Mouse (Mus musculus): ENCODE measurements around the gene Prelid3b. TPM values are rescaled to one million over a fixed set of nuclear protein-coding genes. Genes with fewer than 3 reads are reported as not detected.

The Prelid3b gene
- 116 and 117 TPM in 2 replicates for polyA plus RNA-seq (2015; fragmentation: Nextera tagmentation; extraction: Ambion mirVana)

GRCm38 (mm10) chr2:174472818-174473549, at the start of gene Prelid3b:
TSS of gene Prelid3b (minus strand) at chr2:174473081.
- Histone ChIP-seq H3K4me2 (ENCODE audit: low read depth, low read length) (peak within 1 kb of the TSS; percentile 87), H3K4me3 (ENCODE audit: low read length) (peak within 1 kb of the TSS; percentile 88), H3K9ac (ENCODE audit: low read length) (peak within 1 kb of the TSS; percentile 92), H3K36me3 (ENCODE audit: control insufficient read depth, insufficient read depth, low read length) (peaks cover 10% of the 10 kb centered on the region), H3K27me3 (ENCODE audit: control insufficient read depth, insufficient read depth, low read depth, low read length) (no peaks in the 10 kb centered on the region), H3K4me1 (replicated peaks; ENCODE audit: control insufficient read depth, insufficient read depth, low read length) (peaks cover 18% of the 10 kb centered on the region), H3K9me3 (ENCODE audit: control insufficient read depth, low read length) (no peaks in the 10 kb centered on the region), H3K27ac (ENCODE audit: low read length) (peak within 1 kb of the TSS; percentile 81)
- peak; percentile 99 for ATAC-seq (ENCODE audit: low read depth)
- WGBS, result under 1% methylated on average over 53 of the region's 53 CpGs

- no peaks in the 10 kb centered on the region for H3K4me1 ChIP-seq (replicated peaks; ENCODE audit: control insufficient read depth, insufficient read depth, low read length)
- no peak for ATAC-seq (ENCODE audit: low read depth)
- H3K36me3 ChIP-seq (ENCODE audit: control insufficient read depth, insufficient read depth, low read length), result no peaks in the 10 kb centered on the region
- H3K4me2 ChIP-seq (ENCODE audit: low read depth, low read length), result no peak overlapping the region
- H3K4me3 ChIP-seq (ENCODE audit: low read length), result no peak overlapping the region
- no peaks in the 10 kb centered on the region for H3K9me3 ChIP-seq (ENCODE audit: control insufficient read depth, low read length)
- H3K27ac ChIP-seq (ENCODE audit: low read length), result no peak overlapping the region
- H3K9ac ChIP-seq (ENCODE audit: low read length), result no peak overlapping the region
- WGBS, result 68% methylated on average over 3 of the region's 3 CpGs
- H3K27me3 ChIP-seq (ENCODE audit: control insufficient read depth, insufficient read depth, low read depth, low read length), result no peaks in the 10 kb centered on the region
Measured at GRCm38 (mm10) chr2:174522134-174522533, 49.3 kb upstream of the Prelid3b start.

GRCm38 (mm10) chr2:174517141-174518079, 44.5 kb upstream of the Prelid3b start:
- Histone ChIP-seq H3K9me3 (ENCODE audit: control insufficient read depth, low read length) (no peaks in the 10 kb centered on the region), H3K27ac (ENCODE audit: low read length) (no peak overlapping the region), H3K4me3 (ENCODE audit: low read length) (no peak overlapping the region), H3K4me1 (replicated peaks; ENCODE audit: control insufficient read depth, insufficient read depth, low read length) (no peaks in the 10 kb centered on the region), H3K9ac (ENCODE audit: low read length) (no peak overlapping the region), H3K27me3 (ENCODE audit: control insufficient read depth, insufficient read depth, low read depth, low read length) (no peaks in the 10 kb centered on the region), H3K36me3 (ENCODE audit: control insufficient read depth, insufficient read depth, low read length) (no peaks in the 10 kb centered on the region), H3K4me2 (ENCODE audit: low read depth, low read length) (no peak overlapping the region)
- no peak; the same call in 1 of the 2 replicates for ATAC-seq (ENCODE audit: low read depth)
- 61% methylated on average over 8 of the region's 8 CpGs for WGBS

GRCm38 (mm10) chr2:174514887-174515286, 42.0 kb upstream of the Prelid3b start:
- no peak overlapping the region for H3K4me2 ChIP-seq (ENCODE audit: low read depth, low read length)
- H3K4me1 ChIP-seq (replicated peaks; ENCODE audit: control insufficient read depth, insufficient read depth, low read length), result no peaks in the 10 kb centered on the region
- no peak overlapping the region for H3K4me3 ChIP-seq (ENCODE audit: low read length)
- H3K27ac ChIP-seq (ENCODE audit: low read length), result no peak overlapping the region
- ATAC-seq (ENCODE audit: low read depth), result no peak
- 69% methylated on average over 4 of the region's 4 CpGs for WGBS
- H3K36me3 ChIP-seq (ENCODE audit: control insufficient read depth, insufficient read depth, low read length), result no peaks in the 10 kb centered on the region
- no peak overlapping the region for H3K9ac ChIP-seq (ENCODE audit: low read length)
- no peaks in the 10 kb centered on the region for H3K27me3 ChIP-seq (ENCODE audit: control insufficient read depth, insufficient read depth, low read depth, low read length)
- no peaks in the 10 kb centered on the region for H3K9me3 ChIP-seq (ENCODE audit: control insufficient read depth, low read length)

- peak; percentile 95 for ATAC-seq (ENCODE audit: low read depth)
- no peak overlapping the region for H3K4me3 ChIP-seq (ENCODE audit: low read length)
- no peaks in the 10 kb centered on the region for H3K27me3 ChIP-seq (ENCODE audit: control insufficient read depth, insufficient read depth, low read depth, low read length)
- H3K9me3 ChIP-seq (ENCODE audit: control insufficient read depth, low read length), result no peaks in the 10 kb centered on the region
- H3K4me2 ChIP-seq (ENCODE audit: low read depth, low read length), result no peak overlapping the region
- 59% methylated on average over 5 of the region's 5 CpGs for WGBS
- H3K27ac ChIP-seq (ENCODE audit: low read length), result peak overlapping the region; percentile 80
- no peaks in the 10 kb centered on the region for H3K4me1 ChIP-seq (replicated peaks; ENCODE audit: control insufficient read depth, insufficient read depth, low read length)
- no peaks in the 10 kb centered on the region for H3K36me3 ChIP-seq (ENCODE audit: control insufficient read depth, insufficient read depth, low read length)
- no peak overlapping the region for H3K9ac ChIP-seq (ENCODE audit: low read length)
Measured at GRCm38 (mm10) chr2:174513827-174514226, 40.9 kb upstream of the Prelid3b start.

- WGBS, result 86% methylated on average over 8 of the region's 8 CpGs
- H3K27me3 ChIP-seq (ENCODE audit: control insufficient read depth, insufficient read depth, low read depth, low read length), result no peaks in the 10 kb centered on the region
Measured at GRCm38 (mm10) chr2:174509825-174510224, 36.9 kb upstream of the Prelid3b start.

GRCm38 (mm10) chr2:174507998-174508397, 35.1 kb upstream of the Prelid3b start:
- peak; percentile 49; the same call in 1 of the 2 replicates for ATAC-seq (ENCODE audit: low read depth)
- WGBS, result 50% methylated on average over 4 of the region's 4 CpGs
- H3K36me3 ChIP-seq (ENCODE audit: control insufficient read depth, insufficient read depth, low read length), result no peaks in the 10 kb centered on the region
- no peaks in the 10 kb centered on the region for H3K27me3 ChIP-seq (ENCODE audit: control insufficient read depth, insufficient read depth, low read depth, low read length)
- H3K9ac ChIP-seq (ENCODE audit: low read length), result no peak overlapping the region
- no peaks in the 10 kb centered on the region; the same call in 1 of the 2 replicates for H3K4me1 ChIP-seq (replicated peaks; ENCODE audit: control insufficient read depth, insufficient read depth, low read length)
- H3K4me3 ChIP-seq (ENCODE audit: low read length), result no peak overlapping the region
- H3K4me2 ChIP-seq (ENCODE audit: low read depth, low read length), result no peak overlapping the region
- 0 out of 2 replicates have a peak, but pooled peaks cover 3% of the 10 kb centered on the region for H3K9me3 ChIP-seq (ENCODE audit: control insufficient read depth, low read length)
- H3K27ac ChIP-seq (ENCODE audit: low read length), result no peak overlapping the region

More at GRCm38 (mm10) chr2:174509825-174510224, 36.9 kb upstream of the Prelid3b start:
- H3K4me2 ChIP-seq (ENCODE audit: low read depth, low read length), result no peak overlapping the region
- H3K27ac ChIP-seq (ENCODE audit: low read length), result no peak overlapping the region
- H3K4me3 ChIP-seq (ENCODE audit: low read length), result no peak overlapping the region
- no peaks in the 10 kb centered on the region for H3K4me1 ChIP-seq (replicated peaks; ENCODE audit: control insufficient read depth, insufficient read depth, low read length)
- no peaks in the 10 kb centered on the region for H3K36me3 ChIP-seq (ENCODE audit: control insufficient read depth, insufficient read depth, low read length)
- H3K9ac ChIP-seq (ENCODE audit: low read length), result no peak overlapping the region
- H3K9me3 ChIP-seq (ENCODE audit: control insufficient read depth, low read length), result 0 out of 2 replicates have a peak, but pooled peaks cover 3% of the 10 kb centered on the region
- ATAC-seq (ENCODE audit: low read depth), result no peak

GRCm38 (mm10) chr2:174502831-174503460, 30.1 kb upstream of the Prelid3b start:
- H3K9ac ChIP-seq (ENCODE audit: low read length), result no peak overlapping the region
- H3K4me2 ChIP-seq (ENCODE audit: low read depth, low read length), result no peak overlapping the region
- no peak overlapping the region for H3K27ac ChIP-seq (ENCODE audit: low read length)
- 47% methylated on average over 25 of the region's 25 CpGs for WGBS
- no peak for ATAC-seq (ENCODE audit: low read depth)
- H3K4me1 ChIP-seq (replicated peaks; ENCODE audit: control insufficient read depth, insufficient read depth, low read length), result peaks cover 3% of the 10 kb centered on the region; the same call in 1 of the 2 replicates
- H3K27me3 ChIP-seq (ENCODE audit: control insufficient read depth, insufficient read depth, low read depth, low read length), result no peaks in the 10 kb centered on the region
- no peak overlapping the region for H3K4me3 ChIP-seq (ENCODE audit: low read length)
- H3K9me3 ChIP-seq (ENCODE audit: control insufficient read depth, low read length), result 0 out of 2 replicates have a peak, but pooled peaks cover 3% of the 10 kb centered on the region
- H3K36me3 ChIP-seq (ENCODE audit: control insufficient read depth, insufficient read depth, low read length), result no peaks in the 10 kb centered on the region

All from lung, embryonic 16.5 days (tissue).